Mouse (Mus musculus) fibroblast of lung, adult 2 months (primary cell): ENCODE data around the gene Rin3.
A peak's percentile ranks its signal among the peaks of the same experiment; 100 is the strongest.

Source experiments
- DNase-seq: peaks from one replicate; pipeline ENCODE4 v3.0.0-alpha.2; 2011; ENCODE audit warnings: low read depth

The Rin3 gene

DNA sequence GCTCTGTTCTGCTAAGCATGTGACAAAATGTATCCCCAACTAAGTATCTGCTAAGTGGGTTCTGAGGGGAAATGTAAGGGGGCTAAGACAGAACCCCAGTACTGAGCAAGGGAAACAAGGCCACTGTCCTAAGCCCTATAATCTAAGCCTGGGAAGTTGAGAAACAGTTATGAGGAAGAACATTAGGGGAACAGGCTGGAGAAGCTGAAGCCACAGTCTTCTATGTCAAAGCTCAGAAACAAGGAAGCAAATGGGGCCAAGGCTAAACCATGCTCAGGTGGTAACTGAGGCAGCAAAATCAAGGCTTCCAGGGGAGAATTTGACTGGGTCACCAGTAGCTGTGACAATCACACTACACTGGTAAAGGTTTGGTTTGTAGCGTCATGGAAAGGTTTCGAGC, 50.3 kb downstream of the Rin3 start:
- no peak for DNase-seq

DNA sequence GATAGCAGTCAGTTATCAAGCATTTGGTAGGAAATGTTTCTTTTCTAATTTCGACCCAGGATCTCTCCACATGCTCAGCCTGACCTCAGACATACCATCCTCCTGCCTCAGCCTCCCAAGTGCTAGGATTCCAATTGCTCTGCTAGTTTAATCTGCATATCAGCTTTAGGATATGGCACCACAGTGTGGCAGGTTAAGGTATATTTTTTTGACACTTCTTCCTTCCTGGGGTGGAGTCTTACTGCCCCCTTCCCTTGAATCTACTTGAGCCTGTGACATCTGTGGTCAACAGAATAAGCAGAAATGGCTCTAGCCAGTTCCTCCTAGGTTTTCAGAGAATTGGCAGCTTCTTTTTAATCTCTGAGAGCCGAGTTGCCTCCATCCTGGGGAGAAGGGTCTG, 56.2 kb downstream of the Rin3 start:
- no peak for DNase-seq

DNA sequence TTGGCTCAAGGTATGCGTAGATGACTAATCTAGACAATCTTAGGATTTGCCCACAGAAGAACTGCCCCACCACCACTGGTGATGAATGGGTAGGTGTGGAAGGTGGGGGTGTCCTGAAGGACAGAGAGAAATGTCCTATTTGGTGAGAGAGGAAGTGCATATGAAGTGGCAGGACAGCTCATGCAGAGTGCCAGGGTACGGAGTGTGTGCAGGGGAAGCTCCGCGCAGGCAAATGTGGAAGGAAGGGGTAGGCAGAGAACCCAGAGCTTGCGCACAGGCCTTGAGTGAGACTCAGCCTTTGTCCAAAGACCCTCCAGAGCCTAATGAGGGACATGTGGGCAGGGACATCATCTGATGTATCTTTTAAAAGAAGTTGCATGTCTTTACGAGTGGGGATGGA, 57.6 kb downstream of the Rin3 start:
- DNase-seq = no peak

DNA sequence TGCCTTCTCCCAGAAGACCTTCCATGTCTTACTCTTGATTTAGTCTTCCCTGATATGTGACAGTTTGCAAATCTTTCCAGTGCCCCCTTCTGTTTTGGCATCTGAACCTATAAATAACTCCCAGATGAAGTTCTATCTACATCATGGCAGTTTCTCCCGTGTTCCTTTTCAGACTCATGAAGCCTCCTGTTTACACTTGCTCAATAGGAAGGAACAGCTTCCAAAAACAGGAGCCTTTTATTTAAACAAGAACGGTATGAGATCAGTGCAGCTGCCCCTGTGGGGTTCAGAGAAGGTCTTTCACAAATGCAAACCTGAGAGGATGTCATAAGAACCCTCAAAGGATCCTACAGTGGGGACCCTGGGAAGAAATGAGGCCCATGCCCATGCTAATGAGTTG, 59.3 kb downstream of the Rin3 start:
- DNase-seq = no peak

DNA sequence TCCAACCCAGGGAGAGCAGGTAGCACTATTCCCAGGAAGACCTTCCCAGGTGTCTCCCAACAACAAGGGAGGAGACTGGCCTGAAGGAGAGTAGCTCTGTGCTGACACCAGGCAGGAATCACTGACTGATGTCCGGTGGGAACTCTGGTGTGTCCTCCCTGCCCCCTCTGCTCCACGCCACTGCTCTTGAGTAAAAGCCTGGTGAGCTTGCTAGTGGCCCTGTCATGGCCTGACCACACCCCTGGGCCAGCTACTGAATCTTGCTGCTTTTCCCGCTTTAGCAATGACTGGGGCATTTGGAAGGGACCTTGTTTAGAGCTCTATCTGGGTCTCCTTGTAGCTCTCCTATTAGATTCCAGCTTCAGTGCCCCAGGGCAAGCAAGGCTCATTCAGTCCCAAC, 59.8 kb downstream of the Rin3 start:
- DNase-seq = no peak

DNA sequence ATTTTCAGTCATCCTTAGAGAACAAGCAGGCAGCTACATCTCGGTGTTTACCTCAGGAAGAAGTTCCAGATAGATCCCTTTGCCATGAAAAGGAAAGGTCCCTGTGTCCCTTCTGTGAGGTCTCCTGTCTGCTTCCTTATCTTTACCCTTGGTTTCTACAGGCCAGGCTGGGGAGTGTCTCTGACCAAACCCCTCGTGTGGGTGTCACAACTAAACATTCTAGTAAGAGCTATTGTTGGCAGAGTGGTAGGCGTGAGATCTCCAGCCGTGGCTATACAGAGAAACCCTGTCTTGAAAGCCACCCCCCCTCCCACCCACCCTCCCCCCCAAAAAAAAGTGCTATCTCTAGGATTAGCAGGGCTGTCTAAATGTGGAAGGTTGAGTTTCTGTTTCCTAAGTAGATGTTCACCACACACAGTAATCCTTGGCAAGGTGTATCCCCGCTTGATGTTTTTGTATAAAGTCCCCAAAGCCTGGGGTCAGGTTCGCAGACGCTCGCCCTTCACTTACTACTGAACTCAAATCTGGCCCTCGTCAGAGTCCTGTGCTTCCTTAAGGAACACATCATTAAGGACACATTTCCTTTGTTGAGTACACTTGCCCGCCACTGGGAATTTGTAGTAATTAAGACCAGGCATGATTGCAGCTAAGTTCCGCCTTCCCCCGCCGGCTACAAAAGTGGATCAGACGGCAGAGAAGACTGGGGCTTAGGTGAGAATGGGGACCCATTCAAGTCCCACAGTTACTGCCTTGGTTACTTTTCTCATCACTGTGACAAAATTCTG, 62.4 kb downstream of the Rin3 start:
- no peak for DNase-seq

DNA sequence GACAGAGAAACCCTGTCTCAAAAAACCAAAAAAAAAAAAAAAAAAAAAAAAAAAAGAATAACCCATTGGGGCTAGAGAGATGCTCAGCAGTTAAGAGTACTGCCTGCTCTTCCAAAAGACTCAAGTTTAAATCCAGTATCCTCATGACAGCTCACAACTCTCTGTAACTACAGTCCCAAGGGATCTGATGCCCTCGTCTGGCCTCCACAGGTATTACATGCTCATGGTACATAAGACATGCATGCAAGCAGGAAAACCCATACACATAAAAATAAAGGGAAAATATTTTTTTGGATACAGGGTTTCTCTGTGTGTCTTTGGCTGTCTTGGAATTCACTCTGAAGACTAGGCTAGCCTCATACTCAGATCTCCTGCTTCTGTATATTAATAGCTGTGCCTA, 63.7 kb downstream of the Rin3 start:
- peak; percentile 24 for DNase-seq

DNA sequence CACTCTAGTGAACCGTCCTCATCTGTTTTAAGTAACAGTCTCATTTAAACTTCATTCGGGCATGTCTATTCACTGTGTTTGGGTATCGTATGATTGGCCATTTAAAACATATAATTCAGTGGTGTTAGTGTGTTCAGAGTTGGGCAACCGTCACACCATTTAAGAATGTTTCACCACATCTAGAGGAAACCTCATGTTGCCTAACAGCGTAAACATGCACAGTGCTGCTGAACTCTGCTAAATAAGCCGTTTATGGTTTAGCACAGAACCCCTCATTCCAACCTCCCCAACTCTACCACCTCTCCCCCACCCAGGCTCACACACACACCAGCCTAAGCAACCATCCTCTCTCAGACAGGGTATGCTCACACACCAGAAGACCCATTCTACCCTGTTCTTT, 65.6 kb downstream of the Rin3 start:
- DNase-seq = no peak

DNA sequence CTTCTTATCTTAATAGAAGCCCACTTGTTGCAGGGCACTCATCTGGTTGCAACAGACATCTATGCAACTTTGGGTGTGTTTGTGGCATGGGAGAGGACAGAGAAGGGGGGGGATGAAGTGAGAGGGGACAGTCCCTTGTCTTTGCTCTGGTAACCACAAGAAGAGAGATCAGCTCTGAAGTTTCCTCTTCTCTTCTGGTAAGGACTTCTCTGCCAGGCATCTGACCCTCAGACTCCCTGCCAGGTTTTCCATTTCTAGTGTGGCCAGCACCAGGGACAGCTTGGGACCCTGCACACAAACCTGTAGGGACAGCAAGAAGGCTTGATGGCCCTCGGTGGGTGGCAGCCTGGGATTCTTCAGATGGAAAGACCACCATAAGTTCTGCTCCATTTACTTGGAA, 68.1 kb downstream of the Rin3 start:
- no peak for DNase-seq

DNA sequence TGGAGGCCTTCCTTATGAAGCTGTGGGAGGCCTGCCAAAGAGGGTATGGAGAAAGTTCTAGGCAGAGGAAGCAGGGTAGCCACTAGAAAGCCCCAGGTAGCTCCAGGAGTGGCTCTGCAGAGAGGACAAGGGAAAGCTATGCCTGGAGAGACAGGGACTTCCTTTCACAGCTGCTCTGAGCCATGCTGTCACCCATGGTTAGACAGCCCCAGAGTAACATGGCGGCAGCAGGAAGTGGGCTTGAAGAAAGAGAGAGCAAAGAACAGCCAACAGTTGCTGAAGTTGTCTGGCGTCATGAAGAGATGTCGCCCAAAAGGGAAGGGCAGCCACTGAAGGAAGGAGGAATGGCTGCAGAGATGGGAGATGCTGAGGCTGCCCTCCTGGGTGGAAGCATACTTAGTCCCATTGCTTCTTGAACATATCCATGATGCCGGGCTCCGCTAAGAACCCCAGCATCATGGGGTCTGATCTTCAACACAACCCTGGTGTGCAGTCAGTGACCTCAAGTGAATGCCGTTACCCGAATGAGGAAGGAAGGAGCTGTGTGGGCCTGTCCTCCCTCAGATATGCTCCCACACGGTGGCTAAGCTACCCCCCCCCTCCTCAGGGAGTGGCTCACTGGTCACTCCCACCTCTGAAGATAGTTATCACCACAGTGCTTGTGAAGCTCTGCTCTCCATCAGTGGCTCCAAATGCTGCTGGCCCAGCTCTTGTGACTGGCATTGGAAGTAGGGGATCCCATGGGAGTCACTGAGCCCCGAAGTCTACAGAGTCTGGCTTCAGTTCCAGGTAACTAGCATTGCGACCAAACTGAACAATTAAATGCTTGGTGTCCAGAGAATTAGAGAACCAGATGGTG, 71.5 kb downstream of the Rin3 start:
- no peak for DNase-seq

DNA sequence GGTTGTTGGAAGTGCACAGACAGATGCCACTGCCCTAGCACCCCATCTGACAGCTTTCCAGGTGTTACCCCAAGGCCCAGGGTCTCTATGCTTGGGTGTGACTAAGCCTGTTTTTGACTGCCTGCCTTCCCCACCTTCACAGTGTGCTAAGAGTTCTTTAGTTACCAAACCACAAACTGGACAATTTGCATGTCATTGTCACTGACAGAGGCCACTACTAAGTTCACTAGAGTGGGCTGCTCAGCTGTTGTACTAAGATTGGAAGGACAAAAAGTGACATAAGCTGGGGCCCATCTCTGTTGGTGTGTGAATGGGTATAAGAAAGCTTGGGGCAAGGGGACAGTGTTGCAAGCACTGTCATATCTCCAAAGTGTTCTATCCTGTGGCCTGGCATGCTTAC, 72.9 kb downstream of the Rin3 start:
- no peak for DNase-seq

DNA sequence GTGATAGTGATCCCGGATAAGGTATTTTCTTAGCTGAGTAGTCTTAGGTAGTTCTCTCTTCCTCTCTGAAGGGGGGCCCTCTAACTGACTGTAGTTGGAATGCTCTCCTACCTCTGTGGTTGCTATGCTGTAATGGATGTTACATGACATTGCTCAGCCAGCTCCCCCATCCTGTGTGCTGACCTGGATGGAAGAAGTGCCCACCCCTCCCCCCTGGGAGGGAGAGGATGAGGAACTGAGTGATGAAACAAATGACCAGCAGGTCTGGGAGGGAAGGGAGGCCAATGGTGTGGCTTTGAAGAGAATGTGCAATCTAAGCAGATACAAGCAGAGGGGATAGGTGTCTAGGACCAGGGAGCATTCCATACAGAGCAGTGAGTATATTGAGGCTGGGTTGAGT, 73.9 kb downstream of the Rin3 start:
- no peak for DNase-seq

DNA sequence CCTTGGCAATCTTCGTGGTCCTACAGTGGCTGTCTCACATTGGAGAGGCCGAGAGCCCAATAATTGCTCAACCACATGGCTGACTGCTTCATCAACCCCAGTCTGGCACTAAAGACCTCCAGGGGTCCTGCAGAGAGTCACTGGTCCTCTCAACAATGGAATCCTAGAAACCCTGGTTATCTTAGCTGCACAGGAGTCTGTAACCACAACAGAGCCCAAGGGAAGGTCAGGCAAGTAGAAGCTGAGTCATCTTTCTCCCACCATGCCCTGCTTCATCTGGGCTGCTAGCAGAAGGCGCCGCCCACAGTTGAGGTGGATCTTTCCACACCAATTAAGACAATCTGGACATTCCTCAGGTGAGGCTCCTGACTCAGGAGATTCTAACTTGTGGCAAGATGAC, 76.5 kb downstream of the Rin3 start:
- DNase-seq = no peak

DNA sequence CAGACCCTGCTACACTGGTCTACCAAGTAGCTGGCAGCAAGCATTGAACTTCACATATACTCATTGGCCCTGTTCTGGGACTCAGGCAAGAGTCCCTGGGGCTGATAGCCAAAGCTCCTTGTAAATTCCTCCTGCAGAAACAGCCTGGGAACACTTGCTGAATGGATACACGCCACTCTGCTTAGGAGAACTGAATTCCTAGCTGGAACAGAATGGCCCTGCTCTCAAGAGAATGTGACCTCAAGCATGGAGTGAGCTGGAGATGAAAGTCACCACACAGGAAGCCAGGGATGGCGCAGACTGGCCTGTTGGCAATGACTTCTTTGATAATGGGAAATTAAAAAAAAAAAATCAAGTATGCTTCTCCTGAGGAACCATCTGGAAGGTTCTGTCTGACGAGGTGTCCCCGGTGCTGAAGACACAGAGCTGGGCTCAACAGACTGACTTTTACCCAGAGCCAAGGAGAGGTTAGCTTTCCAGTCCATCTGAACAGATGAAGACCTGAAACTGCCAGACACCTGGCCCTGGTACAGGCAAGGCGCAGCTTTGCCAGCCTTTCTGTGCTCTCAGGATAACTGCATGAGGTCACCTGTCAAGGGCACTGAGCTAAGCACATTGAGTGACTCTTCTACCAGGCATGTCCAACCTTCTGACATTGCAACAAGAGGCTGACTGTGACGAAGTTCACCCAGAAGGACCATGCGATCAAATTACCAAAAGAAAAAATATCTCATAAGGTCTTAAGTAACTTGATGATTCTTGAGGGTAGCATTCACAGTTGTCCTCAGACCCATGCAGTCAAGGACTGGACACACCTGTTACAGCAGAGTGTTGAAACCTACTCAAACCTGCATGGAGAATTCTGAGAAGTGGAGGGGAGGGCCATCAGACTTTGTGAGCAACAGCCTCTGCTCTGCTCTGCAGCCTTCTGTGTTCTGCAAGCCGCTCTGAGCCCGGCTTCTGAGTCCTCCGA, 78.6 kb downstream of the Rin3 start:
- no peak for DNase-seq

DNA sequence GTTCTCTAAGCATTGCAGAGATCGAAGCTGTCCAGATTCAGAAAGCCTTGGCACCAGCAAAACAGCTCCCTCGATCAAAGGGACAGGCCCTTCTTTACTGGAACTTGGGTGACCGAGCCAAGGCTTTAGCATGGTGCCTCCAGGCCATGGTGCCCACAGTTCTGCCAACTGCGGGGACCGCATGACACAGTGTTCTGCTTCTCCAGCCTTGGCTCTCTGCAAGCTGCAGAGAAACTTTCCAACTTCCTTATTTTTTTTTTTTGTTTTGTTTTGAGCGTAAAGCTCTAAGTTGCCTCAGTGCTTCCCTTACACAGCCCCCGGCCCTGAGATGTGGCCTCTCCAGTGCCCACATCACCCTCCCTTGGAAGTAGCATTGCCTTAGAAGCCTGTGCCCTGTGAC, 82.2 kb downstream of the Rin3 start:
- no peak for DNase-seq

DNA sequence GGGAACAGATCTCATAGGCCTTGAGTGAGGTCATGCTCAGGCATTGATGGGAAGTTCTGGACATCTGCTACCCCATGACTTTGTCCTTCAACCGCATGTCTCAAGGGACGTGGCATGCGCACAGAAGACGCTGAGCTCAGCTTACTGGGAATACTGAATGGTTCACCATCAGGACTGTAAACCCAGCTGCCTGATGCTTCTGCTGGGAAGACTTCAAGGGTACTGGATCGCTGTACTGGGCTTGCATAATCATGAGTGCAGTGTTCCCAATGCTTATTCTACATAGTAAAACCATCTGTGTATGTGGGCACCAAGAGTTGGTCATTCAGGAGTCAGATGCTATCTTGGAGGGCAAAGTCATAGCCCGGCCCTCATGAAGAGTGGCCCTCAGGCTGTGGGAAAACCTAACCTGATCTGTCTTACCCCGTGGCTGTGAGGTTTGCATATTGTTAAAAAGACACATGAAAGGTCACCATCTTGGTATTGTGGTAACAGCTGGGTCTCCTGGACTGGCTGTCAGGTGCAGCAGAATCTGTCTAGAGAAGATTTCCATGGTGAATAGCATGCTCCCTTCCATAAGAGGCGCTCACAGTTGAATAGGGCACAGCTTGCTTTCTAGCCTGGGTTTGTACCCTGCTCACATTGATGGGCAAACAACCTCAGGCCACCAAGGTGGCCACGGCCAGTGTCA, 83.4 kb downstream of the Rin3 start:
- DNase-seq = no peak

DNA sequence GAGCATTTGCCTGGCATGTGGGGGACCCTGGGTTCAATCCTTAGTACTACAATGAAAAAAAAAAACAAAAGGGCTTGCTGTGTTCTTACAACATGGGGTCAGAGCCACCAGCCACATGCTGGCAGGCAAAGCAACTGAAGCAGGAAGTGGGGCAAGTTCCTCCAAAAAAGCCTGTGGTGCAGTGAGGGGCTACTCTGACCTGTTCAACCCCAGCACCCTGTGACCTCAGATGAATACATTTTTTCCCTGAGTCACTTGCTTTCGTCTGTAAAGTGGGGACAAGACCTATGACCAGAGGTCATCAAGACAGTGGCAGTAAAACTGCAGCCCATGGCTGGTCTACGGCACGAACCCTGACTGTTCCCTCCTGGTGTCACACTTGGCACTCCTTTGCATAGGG, 84.2 kb downstream of the Rin3 start:
- DNase-seq = no peak

DNA sequence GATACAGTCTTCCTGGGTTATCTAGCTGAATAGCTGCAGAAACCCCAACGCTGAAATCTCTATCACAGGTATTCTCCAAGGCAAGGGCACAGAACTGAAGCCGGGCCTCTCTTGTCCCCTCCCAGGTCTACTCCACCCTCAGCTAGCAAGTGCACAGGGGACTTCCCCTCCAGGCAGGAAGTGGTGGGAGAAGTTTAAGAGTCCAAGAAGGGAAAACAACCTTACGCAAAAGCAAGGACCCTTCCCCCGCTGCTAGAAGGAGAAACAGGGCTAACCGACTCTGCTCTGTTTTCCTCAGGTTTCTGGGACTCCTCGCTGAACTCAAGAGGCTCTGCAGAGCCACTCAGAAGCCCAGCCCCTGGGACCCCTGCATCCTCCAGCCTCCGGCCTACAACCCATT, 85.2 kb downstream of the Rin3 start:
- no peak for DNase-seq

DNA sequence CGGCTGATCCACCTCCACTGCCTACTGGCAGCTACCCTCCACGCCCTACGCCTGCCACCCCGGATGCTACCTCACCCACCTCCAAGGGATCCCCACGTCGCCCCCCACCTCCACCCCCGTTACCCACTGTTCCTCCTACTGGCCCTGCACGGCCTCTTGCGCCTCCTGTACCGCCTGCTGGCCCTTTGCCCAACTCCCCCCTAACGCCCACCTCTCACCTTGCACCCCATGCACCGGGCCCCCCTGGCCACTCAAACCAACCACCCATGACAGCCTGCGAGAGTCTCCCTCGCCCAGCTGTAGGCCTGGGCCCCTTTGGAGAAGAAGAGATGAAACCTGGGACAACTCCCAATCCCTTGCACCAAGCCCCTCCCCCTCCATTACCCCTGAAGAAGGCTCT, 85.7 kb downstream of the Rin3 start:
- no peak for DNase-seq

DNA sequence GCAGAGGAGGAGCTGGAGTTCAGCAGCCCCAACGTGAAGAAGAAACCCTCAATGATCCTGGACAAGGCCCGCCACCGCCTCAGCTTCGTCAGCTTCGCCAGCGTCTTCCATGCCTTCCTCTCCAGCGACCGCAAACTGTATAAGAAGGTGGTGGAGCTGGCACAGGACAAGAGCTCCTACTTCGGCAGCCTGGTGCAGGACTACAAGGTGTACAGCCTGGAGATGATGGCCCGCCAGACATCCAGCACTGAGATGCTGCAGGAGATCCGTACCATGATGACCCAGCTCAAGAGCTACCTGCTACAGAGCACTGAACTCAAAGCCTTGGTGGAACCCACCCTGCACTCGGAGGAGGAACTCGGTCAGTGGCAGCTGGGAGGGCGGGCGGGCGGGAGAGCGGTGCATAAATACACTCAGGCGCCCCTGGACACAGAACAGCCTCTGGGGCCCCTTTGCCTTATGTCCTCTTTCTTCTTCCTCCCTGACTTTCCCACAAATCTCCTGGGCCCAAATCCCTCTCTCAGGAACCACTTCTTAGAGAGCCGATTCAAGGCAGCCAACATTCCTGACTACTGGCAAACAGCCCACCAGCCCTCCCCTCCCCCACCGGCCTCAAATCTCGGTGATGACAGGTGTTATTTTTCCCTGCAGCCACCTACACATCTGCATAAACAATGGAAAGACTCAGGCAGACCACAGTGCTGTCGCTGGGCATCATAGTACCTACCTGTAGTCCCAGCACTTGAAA, 86.8 kb downstream of the Rin3 start:
- DNase-seq = no peak

DNA sequence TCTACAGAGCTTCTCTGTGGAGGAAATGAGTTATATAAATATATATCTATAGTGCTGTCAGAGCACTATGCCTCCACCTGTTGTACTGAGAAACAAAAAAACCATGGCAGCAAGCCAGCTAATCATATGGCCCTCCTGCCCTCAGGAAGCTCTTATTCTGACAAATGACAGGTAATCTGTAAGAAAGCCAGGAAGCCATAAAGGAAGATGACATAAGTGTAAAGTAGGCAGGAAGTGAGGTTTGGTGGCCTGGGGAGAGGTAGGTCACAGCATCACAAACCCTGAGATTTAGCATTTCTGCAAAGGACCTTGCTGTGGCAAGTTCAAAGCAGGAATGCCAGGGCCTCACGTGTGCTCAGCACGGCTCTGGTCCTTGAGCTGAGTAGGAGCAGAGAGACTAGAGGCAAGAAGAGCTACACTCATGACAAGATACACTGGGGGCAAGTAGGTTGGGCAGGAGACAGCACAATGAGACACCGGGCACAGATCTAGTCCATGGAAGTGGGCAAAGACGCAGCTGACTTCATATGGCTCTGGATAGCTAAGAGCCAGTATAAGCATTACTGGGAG, 88.2 kb downstream of the Rin3 start:
- DNase-seq = no peak
